Comparison of ENCODE assay signal across 37 mouse cellular contexts in genomic region chr6:96173681-96174080, GRCm38 (mm10). TPM values are rescaled to one million over a fixed set of nuclear protein-coding genes. Genes with fewer than 3 reads are reported as not detected.
"Had no signal": no experiment of that assay in that cellular context is flagged by ENCODE, and none has a peak within 500 bp of the region (broad histone marks: within the 10 kb centered on the region; RNA-seq: fewer than 3 reads in every experiment).

No protein-coding gene starts in this region.

- H3K4me2 ChIP-seq: limb, embryonic 12.5 days; limb, embryonic 13.5 days; limb, embryonic 15.5 days; liver, embryonic 11.5 days; liver, embryonic 12.5 days; liver, embryonic 13.5 days; liver, embryonic 15.5 days; lung, embryonic 14.5 days; lung, embryonic 15.5 days; midbrain, embryonic 11.5 days; midbrain, embryonic 12.5 days; midbrain, embryonic 13.5 days; midbrain, embryonic 15.5 days had no signal

- H3K9me3 ChIP-seq: limb, embryonic 10.5 days; limb, embryonic 12.5 days; limb, embryonic 13.5 days; limb, embryonic 15.5 days; liver, embryonic 12.5 days; liver, embryonic 13.5 days; liver, embryonic 15.5 days; lung, embryonic 15.5 days; megakaryocyte, embryonic 14.5 days; midbrain, embryonic 10.5 days; midbrain, embryonic 12.5 days; midbrain, embryonic 13.5 days; midbrain, embryonic 15.5 days had no signal

- H3K4me3 ChIP-seq: left cerebral cortex, adult 2 months; limb, embryonic 10.5 days; limb, embryonic 12.5 days; limb, embryonic 13.5 days; limb, embryonic 15.5 days; liver, embryonic 12.5 days; liver, embryonic 13.5 days; liver, embryonic 15.5 days; lung, embryonic 15.5 days; megakaryocyte, embryonic 14.5 days; midbrain, embryonic 10.5 days; midbrain, embryonic 12.5 days; midbrain, embryonic 13.5 days; midbrain, embryonic 15.5 days; myocyte had no signal

- H3K4me1 ChIP-seq: limb, embryonic 10.5 days; limb, embryonic 12.5 days; limb, embryonic 13.5 days; limb, embryonic 15.5 days; liver, embryonic 12.5 days; liver, embryonic 13.5 days; liver, embryonic 15.5 days; lung, embryonic 15.5 days; megakaryocyte, embryonic 14.5 days; midbrain, embryonic 10.5 days; midbrain, embryonic 12.5 days; midbrain, embryonic 13.5 days; midbrain, embryonic 15.5 days had no signal

- DNase-seq: left cerebral cortex, postnatal 4 days; liver; liver, embryonic 13.5 days; liver, postnatal 0 days; lung, adult 18-20 months; lung, adult 2 months; lung, embryonic 14.5 days; lung, postnatal 10 days; lung, postnatal 14 days; lung, postnatal 36 days; lung, postnatal 4 days; midbrain, embryonic 14.5 days had no signal

- H3K9ac ChIP-seq: limb, embryonic 12.5 days; limb, embryonic 13.5 days; limb, embryonic 15.5 days; liver, embryonic 12.5 days; liver, embryonic 13.5 days; liver, embryonic 14.5 days; liver, embryonic 15.5 days; liver, postnatal 0 days; lung, embryonic 14.5 days; lung, embryonic 15.5 days; midbrain, embryonic 12.5 days; midbrain, embryonic 13.5 days; midbrain, embryonic 15.5 days had no signal

- ATAC-seq: liver, embryonic 12.5 days; liver, postnatal 0 days; lung, postnatal 0 days; midbrain, embryonic 13.5 days; midbrain, embryonic 15.5 days; midbrain, embryonic 16.5 days had no signal

- H3K27me3 ChIP-seq: limb, embryonic 12.5 days; limb, embryonic 13.5 days; limb, embryonic 15.5 days; liver, embryonic 12.5 days; liver, embryonic 13.5 days; liver, embryonic 15.5 days; lung, embryonic 15.5 days; megakaryocyte, embryonic 14.5 days; midbrain, embryonic 12.5 days; midbrain, embryonic 13.5 days; midbrain, embryonic 15.5 days had no signal

- H3K36me3 ChIP-seq: limb, embryonic 10.5 days; limb, embryonic 12.5 days; limb, embryonic 13.5 days; limb, embryonic 15.5 days; liver, embryonic 12.5 days; liver, embryonic 13.5 days; liver, embryonic 15.5 days; lung, embryonic 15.5 days; midbrain, embryonic 10.5 days; midbrain, embryonic 12.5 days; midbrain, embryonic 13.5 days; midbrain, embryonic 15.5 days had no signal

- H3K27ac ChIP-seq: left cerebral cortex, adult 2 months; limb, embryonic 10.5 days; limb, embryonic 12.5 days; limb, embryonic 13.5 days; limb, embryonic 15.5 days; liver, embryonic 12.5 days; liver, embryonic 13.5 days; liver, embryonic 14.5 days; liver, embryonic 15.5 days; lung, embryonic 15.5 days; macrophage; midbrain, embryonic 10.5 days; midbrain, embryonic 12.5 days; midbrain, embryonic 13.5 days; midbrain, embryonic 15.5 days had no signal

RNA-seq across cellular contexts. Expression of gene 1700123L14Rik, which starts 7.6 kb away (rescaled TPM):
- polyA plus RNA-seq: limb, embryonic 10.5 days; limb, embryonic 11.5 days; limb, embryonic 14.5 days; limb, embryonic 15.5 days; liver, adult 2 months; liver, embryonic 11.5 days; liver, embryonic 12.5 days; liver, embryonic 13.5 days; liver, embryonic 14.5 days; liver, embryonic 15.5 days; liver, embryonic 16.5 days; liver, postnatal 0 days; lung, adult 2 months; lung, embryonic 14.5 days; lung, embryonic 15.5 days; lung, embryonic 16.5 days; lung, postnatal 0 days; macrophage; midbrain, embryonic 10.5 days; midbrain, embryonic 11.5 days; midbrain, embryonic 12.5 days; midbrain, embryonic 13.5 days; myocyte had no signal
